Mouse (Mus musculus) lung, postnatal 36 days (tissue): Measurements from ENCODE around the gene Zfp740.

Source experiments
- DNase-seq: peaks from one replicate; pipeline ENCODE4 v3.0.0; 2022; ENCODE audit warnings: mixed read lengths

Zfp740 gene

GRCm38 (mm10) chr15:102249251-102249691, 46.2 kb downstream of the Zfp740 start:
- DNase-seq: peak; percentile 63

- no peak for DNase-seq
Measured at GRCm38 (mm10) chr15:102249967-102250366, 46.9 kb downstream of the Zfp740 start.

DNA sequence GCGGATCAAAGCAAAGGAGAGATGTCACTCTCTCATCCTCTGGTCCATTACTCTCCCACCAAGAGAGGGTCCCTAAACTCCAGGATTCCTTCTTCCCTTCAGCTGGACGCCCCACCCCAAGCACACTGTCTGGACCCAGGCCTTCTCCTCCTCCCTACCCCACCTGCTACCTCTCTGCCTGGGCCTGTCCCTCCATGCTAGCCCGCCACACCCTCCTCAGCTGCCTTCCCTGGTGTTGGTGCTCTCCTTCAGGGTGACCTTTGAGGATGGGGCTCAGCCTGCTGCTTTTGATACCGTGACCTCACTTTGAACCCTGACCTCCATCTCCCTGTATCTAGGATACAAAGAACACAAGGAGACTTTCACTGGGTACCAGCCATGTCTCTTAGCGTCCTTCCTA, 47.5 kb downstream of the Zfp740 start:
- no peak for DNase-seq

DNA sequence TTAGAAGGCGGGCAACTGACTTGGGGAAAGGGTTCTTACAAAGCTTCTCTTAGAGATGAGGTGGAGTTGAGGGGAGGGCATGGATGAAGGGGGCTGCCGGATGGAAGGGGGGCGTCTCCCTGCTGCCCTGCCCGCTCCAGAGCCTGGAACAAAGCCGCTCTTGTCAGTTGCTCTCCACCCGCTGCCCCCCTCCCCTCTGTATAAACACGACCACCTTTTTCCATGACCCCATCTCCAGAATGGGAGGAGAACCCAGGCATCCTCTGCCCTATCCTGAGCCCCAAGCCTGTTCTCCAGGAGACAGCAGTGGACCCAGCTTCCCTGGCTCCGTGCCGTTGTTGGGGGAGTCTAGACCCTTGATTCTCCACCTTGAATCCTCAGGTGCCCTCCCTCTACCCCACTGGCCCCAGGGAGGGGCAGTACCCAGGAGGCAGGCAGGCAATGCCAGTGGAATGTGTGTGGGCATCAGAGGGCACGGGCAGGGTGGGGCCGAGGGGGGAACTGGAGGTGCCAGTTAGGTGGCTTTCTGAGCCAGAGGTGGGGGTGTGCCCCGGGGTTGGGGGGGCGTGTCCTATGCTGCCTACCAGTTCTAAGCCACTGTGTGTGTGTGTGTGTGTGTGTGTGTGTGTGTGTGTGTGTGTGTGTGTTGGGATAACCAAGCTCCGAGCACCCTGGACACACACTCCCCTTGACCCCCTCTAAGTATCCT, 52.7 kb downstream of the Zfp740 start:
- peak; percentile 82 for DNase-seq

DNA sequence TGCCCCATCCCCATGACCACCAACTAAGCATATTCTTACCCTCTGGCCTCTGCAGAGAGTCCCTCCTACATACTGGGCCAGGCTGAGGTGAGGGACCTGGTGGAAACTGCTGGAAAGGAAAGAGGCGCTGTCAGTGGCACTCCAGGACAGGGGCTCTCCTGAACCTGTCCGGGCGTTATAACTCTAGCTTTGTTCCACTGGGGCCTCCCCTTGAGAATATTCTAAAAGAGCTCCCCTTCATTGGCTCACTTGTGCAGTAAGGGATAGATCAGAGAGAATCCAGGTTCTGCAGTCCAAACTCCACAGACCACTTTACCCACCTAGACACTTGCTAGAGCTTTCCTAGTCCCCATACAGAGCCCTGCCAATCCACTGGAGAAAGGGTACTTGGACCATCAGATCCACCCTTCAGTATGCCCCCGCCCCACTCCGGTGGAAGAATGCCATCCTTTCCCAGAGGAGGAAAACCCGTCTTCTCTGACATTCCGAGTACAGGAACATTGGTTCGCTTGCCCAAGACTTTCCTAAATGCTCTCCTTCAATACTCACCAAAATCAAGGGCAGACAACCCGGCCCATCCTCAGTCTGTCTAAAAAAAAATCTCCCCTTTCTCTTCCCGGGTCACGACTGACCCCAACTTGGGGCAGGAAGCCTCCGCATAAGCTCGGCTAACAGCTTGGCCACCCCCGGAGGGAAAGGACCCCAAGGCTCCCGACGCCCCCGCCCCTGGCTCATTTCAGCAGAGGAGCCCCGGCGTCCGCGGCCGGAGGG, 53.6 kb downstream of the Zfp740 start:
- no peak for DNase-seq

DNA sequence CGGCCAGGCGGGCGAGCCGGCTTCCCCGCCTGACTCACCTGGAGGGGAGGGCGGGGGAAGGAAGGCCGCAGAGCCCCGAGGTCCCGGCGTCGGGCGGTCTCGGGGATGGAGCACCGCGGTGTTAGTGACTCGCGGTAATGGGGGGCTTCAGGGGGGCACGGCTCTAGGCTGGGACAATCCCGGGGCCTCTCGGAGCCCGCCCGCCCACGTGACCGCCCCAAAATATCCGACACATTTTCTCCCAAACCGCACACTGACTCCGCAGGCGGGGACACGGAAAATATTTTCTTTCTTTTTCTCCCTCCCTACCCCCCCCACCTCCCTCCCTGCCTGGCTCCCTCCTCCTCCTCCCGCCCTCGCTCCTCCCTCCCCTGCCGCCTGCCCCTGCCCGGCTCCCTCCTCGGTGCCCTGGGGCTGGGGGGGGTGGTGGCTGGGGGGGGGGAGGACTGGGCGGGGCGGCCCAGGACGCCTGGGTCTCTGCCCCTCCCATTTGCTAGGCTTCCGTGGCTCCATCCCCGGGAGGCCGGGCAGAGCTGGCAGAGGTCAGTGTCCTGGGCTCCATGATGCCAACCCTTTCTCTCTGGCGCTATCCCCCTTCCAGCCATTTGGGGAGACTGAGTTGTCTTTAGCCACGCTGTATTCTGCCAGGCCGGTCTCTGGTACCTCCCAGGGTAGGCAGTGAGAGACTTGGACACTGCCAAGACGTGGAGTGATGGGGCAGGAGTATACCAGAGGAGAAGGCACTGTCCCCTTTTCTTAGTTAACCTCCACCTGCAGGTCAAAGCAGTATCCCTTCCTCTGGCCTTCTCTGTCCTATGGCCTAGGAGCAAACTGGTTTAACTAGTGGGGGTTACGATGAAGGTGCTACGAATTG, 54.4 kb downstream of the Zfp740 start, which contains the start of gene Rarg:
Gene Rarg (minus strand): TSS at position 316 of the 874 bp plus-strand sequence.
- DNase-seq: peak; percentile 67

DNA sequence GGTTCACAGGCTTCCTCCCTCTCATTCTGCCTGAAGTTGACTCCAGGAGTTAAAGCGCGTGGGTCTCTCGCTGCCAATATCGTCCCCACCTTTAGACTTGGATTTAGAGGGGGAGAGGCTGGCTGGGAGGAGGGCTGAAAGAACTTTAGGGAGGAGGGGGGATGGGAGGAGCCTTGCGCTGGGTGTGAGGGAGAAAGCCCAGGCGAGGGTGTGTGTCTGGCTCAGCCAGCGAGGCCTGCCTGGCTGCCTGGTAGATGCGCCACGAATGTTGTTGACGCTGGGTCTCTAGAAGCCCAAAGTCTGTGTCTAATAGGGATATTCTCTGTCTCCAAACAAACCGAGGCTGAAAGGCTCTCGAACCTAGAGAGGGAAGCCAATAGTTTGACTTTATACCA, 55.0 kb downstream of the Zfp740 start:
- peak; percentile 80 for DNase-seq

DNA sequence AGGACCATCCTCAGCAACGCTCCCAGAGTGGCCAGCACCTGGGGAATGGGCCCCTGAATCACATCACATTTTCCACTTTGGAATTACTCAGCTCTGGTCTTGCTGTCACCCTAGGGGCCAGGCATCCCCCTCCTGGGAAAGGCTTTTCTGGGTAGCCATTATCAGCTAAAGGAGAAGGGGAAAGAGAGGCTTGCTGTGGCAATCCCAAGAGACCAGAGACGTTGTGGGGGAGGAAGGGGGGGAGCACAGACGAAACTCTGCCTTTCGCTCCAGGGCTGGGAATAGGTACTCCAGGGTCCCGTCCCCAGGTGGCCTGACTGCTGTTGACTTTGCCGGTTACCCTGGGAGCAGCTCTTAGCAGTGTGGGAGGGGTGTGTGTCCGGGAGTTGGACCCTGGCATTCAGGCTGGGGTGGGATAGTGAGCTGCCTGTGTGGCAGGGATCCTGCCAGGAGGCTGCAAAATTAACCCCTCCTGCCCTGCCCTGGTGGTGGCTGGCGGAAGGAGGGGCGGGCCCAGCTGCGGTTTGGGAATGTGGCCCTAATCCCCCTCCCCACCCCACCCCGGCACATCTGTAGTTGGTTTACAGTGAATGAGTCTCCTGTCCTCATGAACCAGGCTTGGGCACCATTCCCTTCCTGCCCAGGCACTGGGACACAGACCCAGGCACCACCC, 55.7 kb downstream of the Zfp740 start:
- no peak for DNase-seq

- DNase-seq: no peak
Measured at GRCm38 (mm10) chr15:102262582-102262981, 59.5 kb downstream of the Zfp740 start.

DNA sequence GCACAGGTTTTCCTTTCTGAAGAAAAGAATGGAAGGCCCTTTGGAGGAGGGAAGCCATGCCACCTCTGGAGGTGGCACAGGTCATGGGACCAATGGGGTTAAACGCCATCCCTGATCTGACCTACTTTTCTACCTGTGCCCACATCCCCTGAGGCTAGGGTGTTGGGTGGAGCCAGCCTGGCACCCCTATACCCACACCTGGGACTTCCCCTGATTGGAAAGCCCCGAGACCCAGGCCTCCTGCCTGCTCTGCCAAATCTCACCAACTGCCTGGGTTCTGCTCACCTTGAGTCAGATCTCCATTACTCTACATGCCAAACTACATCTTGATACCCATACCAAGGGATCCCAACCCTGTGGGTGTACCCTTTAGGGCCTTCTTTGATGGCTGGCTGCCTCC, 60.0 kb downstream of the Zfp740 start:
- no peak for DNase-seq
